Mouse (Mus musculus) stomach, embryonic 14.5 days (tissue): Measurements from ENCODE around the gene Sec24d. TPM values are rescaled to one million over a fixed set of nuclear protein-coding genes. Genes with fewer than 3 reads are reported as not detected.
A peak's percentile ranks its signal among the peaks of the same experiment; 100 is the strongest.
"Not testable (repeated sequence)": the region's sequence is repeated elsewhere in the genome, so short reads cannot be mapped to it uniquely, and the experiment has no call there.

ENCODE experiments used
- ATAC-seq: fragments of 200-750 bp; cut with Nextera tagmentation; 2 replicates; pipeline ENCODE4 v1.8.0; 2017; ENCODE audit warnings: low read depth, moderate TSS enrichment; ENCODE audit not compliant: insufficient number of reproducible peaks, insufficient read depth, low FRiP score
- H3K27ac ChIP-seq: fragments of 300-500 bp; sonication (generic); 2 replicates; pipeline ENCODE4 v1.5.1; 2014; ENCODE audit warnings: mild to moderate bottlenecking, low read length, moderate library complexity, mixed read lengths
- H3K27me3 ChIP-seq: fragments of 300-500 bp; sonication (generic); 2 replicates; pipeline ENCODE4 v1.6.1; 2014; ENCODE audit warnings: low read length, control low read depth, mixed read lengths; ENCODE audit not compliant: control insufficient read depth, insufficient read depth
- H3K36me3 ChIP-seq: fragments of 300-500 bp; sonication (generic); 2 replicates; pipeline ENCODE4 v1.6.1; 2014; ENCODE audit warnings: mild to moderate bottlenecking, control low read depth, low read length, moderate library complexity, mixed read lengths; ENCODE audit not compliant: control insufficient read depth, insufficient read depth
- H3K4me1 ChIP-seq: fragments of 300-500 bp; sonication (generic); 2 replicates; pipeline ENCODE4 v1.6.1; 2014; ENCODE audit warnings: low read length, control low read depth, mixed read lengths; ENCODE audit not compliant: control insufficient read depth, insufficient read depth
- H3K4me2 ChIP-seq: fragments of 300-500 bp; sonication (generic); replicated peaks from 2 replicates; pipeline ENCODE4 v1.6.1; 2014; ENCODE audit warnings: low read depth, low read length, control low read depth
- H3K4me3 ChIP-seq: fragments of 300-500 bp; sonication (generic); 2 replicates; pipeline ENCODE4 v1.5.1; 2014; ENCODE audit warnings: low read depth, low read length, control low read depth
- H3K9ac ChIP-seq: fragments of 300-500 bp; sonication (generic); replicated peaks from 2 replicates; pipeline ENCODE4 v1.6.1; 2014; ENCODE audit warnings: low read depth, mild to moderate bottlenecking, control low read depth, low read length, moderate library complexity, mixed read lengths
- H3K9me3 ChIP-seq: fragments of 300-500 bp; sonication (generic); 2 replicates; pipeline ENCODE4 v1.6.1; 2016; ENCODE audit warnings: low read depth, low read length, control low read depth; ENCODE audit not compliant: control insufficient read depth
- WGBS: fragments of 180-500 bp; shearing (Covaris S2); extraction: QIAGEN DNeasy Blood & Tissue Kit; methylation state at CpG from one replicate; pipeline ENCODE4 v1.1.7; 2014; 5-methylcytosine and 5-hydroxymethylcytosine counted together
- polyA plus RNA-seq: library from polyadenylated mRNA; unstranded; fragments of >200 nt; fragmentation: Nextera tagmentation; extraction: Ambion mirVana; gene quantifications from 2 replicates; pipeline ENCODE4 v1.2.1, GENCODE M21; 2014

Sec24d gene
- polyA plus RNA-seq, 1 experiment from 2014 or later = 96.9 TPM

GRCm38 (mm10) chr3:123371766-123372535 is 104.7 kb downstream of the Sec24d start:
- no peak overlapping the region for H3K27ac ChIP-seq
- 27% methylated on average over 11 of the region's 11 CpGs for WGBS
- no peak overlapping the region for H3K4me2 ChIP-seq
- peaks cover 30% of the 10 kb centered on the region for H3K36me3 ChIP-seq
- no peaks in the 10 kb centered on the region for H3K9me3 ChIP-seq
- no peaks in the 10 kb centered on the region for H3K27me3 ChIP-seq
- peak; percentile 42; the same call in 1 of the 2 replicates for ATAC-seq
- H3K4me3 ChIP-seq = no peak overlapping the region
- no peak overlapping the region for H3K9ac ChIP-seq
- H3K4me1 ChIP-seq = no peaks in the 10 kb centered on the region

GRCm38 (mm10) chr3:123376562-123376961 is 109.3 kb downstream of the Sec24d start:
- H3K36me3 ChIP-seq = peaks cover 20% of the 10 kb centered on the region
- H3K4me3 ChIP-seq = no peak overlapping the region
- no peaks in the 10 kb centered on the region for H3K9me3 ChIP-seq
- H3K27me3 ChIP-seq = no peaks in the 10 kb centered on the region
- H3K27ac ChIP-seq = no peak overlapping the region
- no peak overlapping the region for H3K9ac ChIP-seq
- H3K4me1 ChIP-seq = no peaks in the 10 kb centered on the region
- no peak overlapping the region for H3K4me2 ChIP-seq
- WGBS = 90% methylated on average over 3 of the region's 3 CpGs
- no peak for ATAC-seq

GRCm38 (mm10) chr3:123384435-123384834 is 117.2 kb downstream of the Sec24d start:
- Histone ChIP-seq H3K36me3 (peaks cover 11% of the 10 kb centered on the region; the same call in 1 of the 2 replicates), H3K9ac (no peak overlapping the region), H3K4me2 (peak overlapping the region; percentile 71), H3K4me1 (peaks cover 11% of the 10 kb centered on the region; the same call in 1 of the 2 replicates), H3K9me3 (no peaks in the 10 kb centered on the region), H3K27me3 (no peaks in the 10 kb centered on the region), H3K4me3 (peak overlapping the region; percentile 66; the same call in 1 of the 2 replicates), H3K27ac (no peak overlapping the region)
- WGBS = 86% methylated on average over 7 of the region's 7 CpGs
- ATAC-seq = no peak

- ATAC-seq = peak; percentile 14; the same call in 1 of the 2 replicates
Measured at GRCm38 (mm10) chr3:123385118-123385485, 117.8 kb downstream of the Sec24d start.

GRCm38 (mm10) chr3:123385486-123386156 is 118.4 kb downstream of the Sec24d start, which contains the start of gene Mettl14:
TSS of gene Mettl14 (minus strand) at chr3:123386108.
- H3K9me3 ChIP-seq = no peaks in the 10 kb centered on the region
- peak; percentile 99 for ATAC-seq
- H3K4me2 ChIP-seq = peak within 1 kb of the TSS; percentile 71
- peak within 1 kb of the TSS; percentile 66 for H3K4me3 ChIP-seq
- peak within 1 kb of the TSS; percentile 45 for H3K9ac ChIP-seq
- H3K27me3 ChIP-seq = no peaks in the 10 kb centered on the region
- WGBS = under 1% methylated on average over 41 of the region's 41 CpGs
- H3K36me3 ChIP-seq = peaks cover 11% of the 10 kb centered on the region; the same call in 1 of the 2 replicates
- peaks cover 11% of the 10 kb centered on the region; the same call in 1 of the 2 replicates for H3K4me1 ChIP-seq
- peak within 1 kb of the TSS; percentile 79 for H3K27ac ChIP-seq

More at GRCm38 (mm10) chr3:123385118-123385485, 117.8 kb downstream of the Sec24d start:
- WGBS = 9% methylated on average over 6 of the region's 6 CpGs
- H3K9me3 ChIP-seq = no peaks in the 10 kb centered on the region
- peak overlapping the region; percentile 45 for H3K9ac ChIP-seq
- H3K4me2 ChIP-seq = peak overlapping the region; percentile 71
- no peaks in the 10 kb centered on the region for H3K27me3 ChIP-seq
- peak overlapping the region; percentile 66 for H3K4me3 ChIP-seq
- peaks cover 11% of the 10 kb centered on the region; the same call in 1 of the 2 replicates for H3K36me3 ChIP-seq
- H3K27ac ChIP-seq = peak overlapping the region; percentile 79
- H3K4me1 ChIP-seq = peaks cover 11% of the 10 kb centered on the region; the same call in 1 of the 2 replicates

GRCm38 (mm10) chr3:123386157-123386780 is 119.0 kb downstream of the Sec24d start:
- not testable (repeated sequence) for H3K36me3 ChIP-seq, H3K27me3 ChIP-seq, H3K9me3 ChIP-seq
- Histone ChIP-seq H3K4me2 (peak overlapping the region; percentile 49), H3K4me3 (peak overlapping the region; percentile 66), H3K9ac (peak overlapping the region; percentile 45; the same call in 1 of the 2 replicates), H3K4me1 (peaks cover 11% of the 10 kb centered on the region; the same call in 1 of the 2 replicates), H3K27ac (peak overlapping the region; percentile 79)
- WGBS = 16% methylated on average over 12 of the region's 12 CpGs
- peak; percentile 78 for ATAC-seq

GRCm38 (mm10) chr3:123391180-123391579 is 123.9 kb downstream of the Sec24d start:
- no peak overlapping the region for H3K9ac ChIP-seq
- H3K27ac ChIP-seq = no peak overlapping the region
- H3K36me3 ChIP-seq = no peaks in the 10 kb centered on the region
- no peak overlapping the region for H3K4me3 ChIP-seq
- H3K27me3 ChIP-seq = no peaks in the 10 kb centered on the region
- H3K9me3 ChIP-seq = no peaks in the 10 kb centered on the region
- ATAC-seq = no peak
- no peak overlapping the region for H3K4me2 ChIP-seq
- no peaks in the 10 kb centered on the region for H3K4me1 ChIP-seq
- 65% methylated on average over 4 of the region's 4 CpGs for WGBS

- WGBS = 79% methylated on average over 5 of the region's 5 CpGs
- Histone ChIP-seq H3K4me1 (no peaks in the 10 kb centered on the region), H3K4me2 (no peak overlapping the region), H3K9ac (no peak overlapping the region), H3K27ac (no peak overlapping the region), H3K4me3 (no peak overlapping the region), H3K9me3 (no peaks in the 10 kb centered on the region), H3K36me3 (no peaks in the 10 kb centered on the region), H3K27me3 (no peaks in the 10 kb centered on the region)
- ATAC-seq = no peak
Measured at GRCm38 (mm10) chr3:123395611-123396010, 128.4 kb downstream of the Sec24d start.
